Mouse (Mus musculus) adrenal gland, postnatal 36 days (tissue): ENCODE data around the gene Cand2. TPM values are rescaled to one million over a fixed set of nuclear protein-coding genes. Genes with fewer than 3 reads are reported as not detected.

Experiments used
- DNase-seq, 2 experiments: peaks; one replicate each; pipeline ENCODE4 v3.0.0; 2021; ENCODE audit warnings: mixed read lengths in 1 of 2
- total RNA-seq, 2 experiments: library from RNA; stranded (reverse); gene quantifications; 2 replicates each; pipeline ENCODE4 v1.2.3; 2021

Cand2 gene
- total RNA-seq, 2 experiments from 2014 or later = 10.4 to 12.7 TPM

DNA sequence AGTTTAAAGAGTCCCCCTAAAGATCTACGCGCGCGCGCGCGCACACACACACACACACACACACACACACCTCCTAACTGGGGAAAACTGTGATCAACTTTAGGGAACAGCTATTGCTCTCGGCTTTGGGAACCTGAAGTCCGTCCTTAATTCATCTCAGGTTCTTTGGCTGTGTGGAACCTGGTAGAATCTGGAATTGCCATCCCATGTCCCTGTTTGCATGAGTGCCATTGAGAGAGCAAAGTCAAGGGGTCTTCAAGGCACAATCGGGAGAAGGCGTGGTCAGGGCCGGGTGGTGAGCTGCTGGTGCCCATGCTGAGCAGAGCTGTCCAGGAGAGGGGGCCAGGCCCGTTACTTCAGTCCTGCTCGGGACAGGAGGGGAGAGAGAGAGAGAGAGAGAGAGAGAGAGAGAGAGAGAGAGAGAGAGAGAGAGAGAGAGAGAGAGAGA lies 348 bp upstream of the Cand2 start:
- DNase-seq = peak; percentile 20 to 29

- DNase-seq = no peak
Observed at GRCm38 (mm10) chr6:115775838-115776237, 1.5 kb downstream of the Cand2 start.

DNA sequence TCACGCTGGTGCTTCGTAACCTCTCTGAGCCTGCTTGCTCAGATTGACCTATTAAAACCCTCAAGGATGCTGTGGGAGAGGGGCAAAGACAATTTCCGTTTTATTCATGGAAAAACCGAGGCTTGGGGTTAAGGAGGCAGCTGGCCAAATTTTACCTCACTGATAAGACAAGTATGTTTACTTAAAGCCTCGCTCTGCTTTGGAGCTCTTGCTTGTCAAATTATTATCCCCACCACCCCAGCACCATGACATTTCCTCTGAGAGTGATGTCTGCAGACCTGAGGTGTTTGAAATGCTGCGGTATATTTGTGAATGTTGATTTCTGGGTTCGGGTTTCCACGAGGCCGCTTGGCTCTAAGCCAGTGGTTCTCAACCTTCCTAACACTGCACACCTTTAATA lies 2.0 kb downstream of the Cand2 start:
- no peak for DNase-seq

- peak; percentile 69 to 74 for DNase-seq
Observed at GRCm38 (mm10) chr6:115782781-115783180, 8.4 kb downstream of the Cand2 start.

DNA sequence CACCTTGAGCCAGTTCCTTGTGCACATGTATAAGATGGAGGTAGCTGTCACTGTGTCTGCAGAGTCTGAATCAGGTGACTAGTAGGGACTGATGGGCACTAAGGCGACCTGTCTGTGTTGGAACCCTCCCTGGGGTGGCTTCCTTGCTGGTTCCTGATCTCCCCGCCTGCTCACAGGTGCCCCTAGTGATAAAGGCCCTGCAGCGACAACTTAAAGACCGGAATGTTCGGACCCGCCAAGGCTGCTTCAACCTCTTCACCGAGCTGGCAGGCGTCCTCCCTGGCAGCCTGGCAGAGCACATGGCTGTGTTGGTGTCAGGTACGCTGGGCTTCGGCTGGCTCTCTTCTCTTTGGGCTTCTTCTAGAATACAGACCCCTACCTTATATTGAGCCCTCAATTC lies 16.7 kb downstream of the Cand2 start:
- DNase-seq = no peak

- DNase-seq = no peak
Observed at GRCm38 (mm10) chr6:115791842-115792686, 17.7 kb downstream of the Cand2 start.

DNA sequence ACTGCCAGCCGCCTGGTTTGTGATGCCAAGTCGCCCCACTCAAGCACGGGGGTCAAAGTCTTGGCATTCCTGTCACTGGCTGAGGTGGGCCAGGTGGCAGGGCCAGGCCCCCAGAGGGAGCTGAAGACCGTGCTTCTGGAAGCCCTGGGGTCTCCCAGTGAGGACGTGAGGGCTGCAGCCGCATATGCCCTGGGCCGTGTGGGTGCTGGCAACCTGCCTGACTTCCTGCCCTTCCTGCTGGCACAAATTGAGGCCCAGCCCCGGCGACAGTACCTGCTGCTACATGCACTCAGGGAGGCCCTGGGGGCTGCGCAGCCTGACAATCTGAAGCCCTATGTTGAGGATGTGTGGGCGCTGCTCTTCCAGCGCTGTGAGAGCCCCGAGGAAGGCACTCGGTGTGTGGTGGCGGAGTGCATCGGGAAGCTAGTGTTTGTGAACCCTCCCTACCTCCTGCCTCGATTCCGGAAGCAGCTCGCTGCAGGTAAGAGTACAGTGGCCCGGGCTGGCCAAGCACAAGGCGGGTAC lies 18.4 kb downstream of the Cand2 start:
- no peak for DNase-seq

- no peak for DNase-seq
Observed at GRCm38 (mm10) chr6:115801811-115802210, 27.5 kb downstream of the Cand2 start.

- DNase-seq = peak; percentile 77 to 86
Observed at GRCm38 (mm10) chr6:115803541-115804382, 29.4 kb downstream of the Cand2 start.

GRCm38 (mm10) chr6:115804432-115805192 lies 30.3 kb downstream of the Cand2 start:
- DNase-seq = no peak

DNA sequence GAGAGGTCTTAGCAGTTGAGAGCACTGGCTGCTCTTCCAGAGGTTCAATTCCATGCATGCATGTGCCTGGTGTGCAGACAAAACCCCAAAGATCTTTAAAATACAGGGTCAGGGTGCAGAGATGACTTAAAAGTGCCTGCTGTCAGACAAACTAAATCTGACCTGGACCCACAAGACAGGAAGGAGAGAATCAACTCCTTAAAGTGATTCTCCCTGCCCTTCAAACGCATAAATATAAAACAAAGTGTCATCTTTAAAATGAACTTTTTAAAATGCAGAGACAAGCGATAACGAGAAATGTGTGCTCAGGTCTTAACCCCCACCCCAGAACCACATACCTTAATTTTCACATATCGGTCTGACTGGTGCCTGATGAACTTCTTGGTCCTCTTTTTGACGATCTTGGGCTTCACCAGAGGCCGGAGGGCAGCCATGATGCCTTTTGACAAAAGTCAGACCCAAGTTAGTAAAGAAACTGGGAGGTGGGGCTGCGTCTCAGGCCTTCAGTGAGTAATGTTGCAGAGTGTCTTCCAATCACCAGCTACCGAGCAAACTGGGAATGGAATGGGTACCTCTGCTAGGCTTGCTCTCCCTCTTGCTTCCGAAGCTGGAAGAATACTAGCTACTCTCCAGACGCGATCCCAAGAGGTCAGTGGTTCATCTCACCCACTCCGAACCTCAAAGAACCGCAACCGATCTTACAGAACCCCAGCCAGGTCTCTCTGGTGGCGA lies 33.3 kb downstream of the Cand2 start:
- DNase-seq = peak; percentile 22 to 32

DNA sequence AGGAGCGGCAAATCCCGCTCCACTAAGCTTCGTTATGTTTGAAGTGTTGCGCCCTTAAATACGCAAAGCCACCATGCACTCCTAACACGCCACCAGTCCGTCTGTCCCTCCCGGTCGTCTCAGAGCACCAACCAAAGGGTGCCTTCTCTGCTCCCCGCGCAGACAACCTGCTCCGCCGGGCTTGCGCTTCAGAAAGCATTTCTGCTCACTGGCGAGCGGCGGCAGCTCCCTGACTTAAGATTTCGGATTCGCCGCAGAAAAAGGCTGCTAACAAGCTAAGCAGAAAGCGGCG lies 33.8 kb downstream of the Cand2 start:
- peak in 1 of 2 experiments; percentile 54 for DNase-seq

- peak; percentile 87 to 88 for DNase-seq
Observed at GRCm38 (mm10) chr6:115808488-115809231, 34.3 kb downstream of the Cand2 start, which contains the start of gene Rpl32. Rpl32 (minus strand) TSS chr6:115808747.

- DNase-seq = no peak
Observed at GRCm38 (mm10) chr6:115811606-115812005, 37.3 kb downstream of the Cand2 start.

DNA sequence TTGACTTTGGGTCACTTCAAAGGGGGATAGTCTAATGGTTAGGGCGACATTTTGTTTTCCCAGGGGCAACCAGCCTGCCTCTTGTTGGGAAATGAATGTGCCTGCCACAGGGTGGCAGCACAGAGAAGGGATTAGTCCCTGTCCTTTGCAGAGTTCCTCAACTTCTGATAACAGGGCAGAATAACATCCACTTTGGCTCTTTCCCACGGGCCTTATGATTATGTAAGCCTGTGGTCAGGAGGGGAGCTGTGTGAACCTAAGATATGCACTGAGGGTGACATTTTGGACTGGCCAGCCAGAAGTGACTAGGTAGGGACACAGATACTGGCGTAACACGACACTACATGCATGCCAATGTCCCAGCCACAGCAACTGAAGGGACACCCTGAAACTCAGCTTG lies 39.8 kb downstream of the Cand2 start:
- DNase-seq = peak; percentile 75 to 83

- no peak for DNase-seq
Observed at GRCm38 (mm10) chr6:115815041-115815440, 40.7 kb downstream of the Cand2 start.

GRCm38 (mm10) chr6:115818129-115818528 lies 43.8 kb downstream of the Cand2 start:
- no peak for DNase-seq

DNA sequence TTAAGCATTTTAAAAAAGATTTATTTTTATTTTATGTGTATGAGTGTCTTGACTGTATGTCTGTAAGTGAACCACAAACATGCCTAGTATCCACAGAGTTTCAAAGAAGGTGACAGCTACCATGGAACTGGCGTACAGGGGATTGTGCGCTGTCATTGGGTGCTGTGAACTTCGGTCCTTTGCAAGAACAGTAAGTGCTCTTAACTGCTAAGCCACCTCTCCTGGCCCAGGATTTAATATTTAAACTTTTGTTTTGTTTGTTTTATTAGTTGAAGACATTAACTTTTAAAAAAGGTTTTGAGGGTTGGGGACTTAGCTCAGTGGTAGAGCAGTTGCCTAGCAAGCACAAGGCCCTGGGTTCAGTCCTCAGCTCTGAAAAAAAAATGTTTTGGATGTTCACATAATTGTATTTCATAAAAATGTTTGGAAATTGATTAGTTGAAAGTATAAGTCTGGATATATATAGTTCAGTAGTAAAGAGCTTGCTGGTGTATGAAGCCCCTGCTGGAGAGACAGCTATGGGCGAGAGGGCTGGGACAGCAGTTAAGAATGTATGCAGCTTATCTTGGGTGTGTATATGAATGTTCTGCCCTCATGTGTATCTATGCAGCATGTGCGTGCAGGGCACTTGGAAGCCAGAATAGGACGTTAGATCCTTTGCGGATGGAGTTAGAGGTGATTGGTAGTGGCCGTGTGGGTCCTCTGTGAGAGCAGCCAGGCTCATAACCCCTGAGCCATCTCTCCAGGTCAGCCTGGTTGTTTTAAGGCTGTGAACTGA lies 47.1 kb downstream of the Cand2 start:
- no peak for DNase-seq

DNA sequence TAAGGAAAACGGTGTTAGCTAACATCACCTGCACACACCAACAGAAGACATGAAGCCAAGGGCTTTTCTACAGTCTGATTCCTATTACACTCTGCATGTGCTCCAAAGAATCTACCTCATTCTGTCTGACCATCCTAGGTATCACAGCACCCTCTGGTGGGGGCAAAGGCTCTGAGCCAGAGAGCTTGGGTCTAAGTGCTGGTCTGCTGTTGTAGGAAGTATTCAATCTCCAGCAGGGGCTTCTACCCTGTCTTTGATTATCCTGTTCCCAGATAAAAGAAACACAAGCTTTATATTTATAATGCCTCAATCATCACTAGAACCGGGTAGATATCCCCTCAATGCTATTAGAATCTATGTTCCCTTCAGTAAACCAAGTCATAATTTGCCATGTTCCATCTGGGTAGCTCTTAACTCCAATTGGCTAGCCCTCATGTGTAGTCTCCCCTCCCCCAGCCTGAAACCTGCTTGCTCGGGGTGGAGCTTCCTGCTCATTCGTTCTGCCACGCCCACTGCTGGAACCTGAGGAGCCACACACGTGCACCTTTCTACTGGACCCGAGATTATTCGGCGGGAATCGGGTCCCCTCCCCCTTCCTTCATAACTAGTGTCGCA lies 49.6 kb downstream of the Cand2 start:
- peak; percentile 60 to 78 for DNase-seq
